Mouse (Mus musculus): ENCODE data around the gene Fhit. TPM values are rescaled to one million over a fixed set of nuclear protein-coding genes. Genes with fewer than 3 reads are reported as not detected.

Gene Fhit
- polyA plus RNA-seq, 1 experiment from 2014 or later: 7.9 TPM

GRCm38 (mm10) chr14:9555807-9556206, 1606.0 kb downstream of the Fhit start:
- ATAC-seq (ENCODE audit: low read depth): no peak
- Histone ChIP-seq H3K9ac (no peak overlapping the region), H3K4me1 (replicated peaks) (peaks cover 12% of the 10 kb centered on the region), H3K4me3 (no peak overlapping the region), H3K27ac (replicated peaks) (no peak overlapping the region), H3K36me3 (no peaks in the 10 kb centered on the region), H3K9me3 (no peaks in the 10 kb centered on the region), H3K4me2 (no peak overlapping the region), H3K27me3 (no peaks in the 10 kb centered on the region)
- 63% methylated on average over 6 of the region's 6 CpGs for WGBS

- Histone ChIP-seq H3K4me2 (no peak overlapping the region), H3K27ac (replicated peaks) (no peak overlapping the region), H3K36me3 (no peaks in the 10 kb centered on the region), H3K9ac (no peak overlapping the region), H3K9me3 (no peaks in the 10 kb centered on the region), H3K4me3 (no peak overlapping the region), H3K27me3 (no peaks in the 10 kb centered on the region), H3K4me1 (replicated peaks) (peaks cover 12% of the 10 kb centered on the region)
- ATAC-seq (ENCODE audit: low read depth): no peak
These were observed 1609.7 kb downstream of the Fhit start for GRCm38 (mm10) chr14:9552149-9552548.

- H3K27ac ChIP-seq (replicated peaks): no peak overlapping the region
- no peaks in the 10 kb centered on the region for H3K4me1 ChIP-seq (replicated peaks)
- H3K4me2 ChIP-seq: no peak overlapping the region
- H3K27me3 ChIP-seq: no peaks in the 10 kb centered on the region
- WGBS: 63% methylated on average over 1 of the region's 1 CpGs
- ATAC-seq (ENCODE audit: low read depth): no peak
- no peak overlapping the region for H3K9ac ChIP-seq
- H3K4me3 ChIP-seq: no peak overlapping the region
- H3K36me3 ChIP-seq: no peaks in the 10 kb centered on the region
- H3K9me3 ChIP-seq: no peaks in the 10 kb centered on the region
These were observed 1613.9 kb downstream of the Fhit start for GRCm38 (mm10) chr14:9547952-9548351.

GRCm38 (mm10) chr14:9544364-9544763, 1617.5 kb downstream of the Fhit start:
- H3K4me1 ChIP-seq (replicated peaks): no peaks in the 10 kb centered on the region
- H3K36me3 ChIP-seq: no peaks in the 10 kb centered on the region
- H3K9ac ChIP-seq: no peak overlapping the region
- no peak for ATAC-seq (ENCODE audit: low read depth)
- H3K27me3 ChIP-seq: no peaks in the 10 kb centered on the region
- no peaks in the 10 kb centered on the region for H3K9me3 ChIP-seq
- H3K4me3 ChIP-seq: no peak overlapping the region
- WGBS: 78% methylated on average over 3 of the region's 3 CpGs
- no peak overlapping the region for H3K4me2 ChIP-seq
- no peak overlapping the region for H3K27ac ChIP-seq (replicated peaks)

- Histone ChIP-seq H3K4me2 (no peak overlapping the region), H3K4me3 (no peak overlapping the region), H3K9ac (no peak overlapping the region), H3K9me3 (no peaks in the 10 kb centered on the region), H3K27ac (replicated peaks) (no peak overlapping the region), H3K36me3 (no peaks in the 10 kb centered on the region), H3K27me3 (no peaks in the 10 kb centered on the region), H3K4me1 (replicated peaks) (no peaks in the 10 kb centered on the region)
- 46% methylated on average over 6 of the region's 6 CpGs for WGBS
- no peak for ATAC-seq (ENCODE audit: low read depth)
These were observed 1626.3 kb downstream of the Fhit start for GRCm38 (mm10) chr14:9535491-9535890.

GRCm38 (mm10) chr14:9529247-9529646, 1632.6 kb downstream of the Fhit start:
- no peak overlapping the region for H3K4me2 ChIP-seq

GRCm38 (mm10) chr14:9526136-9526535, 1635.7 kb downstream of the Fhit start:
- Histone ChIP-seq H3K27me3 (no peaks in the 10 kb centered on the region), H3K36me3 (no peaks in the 10 kb centered on the region), H3K9me3 (no peaks in the 10 kb centered on the region), H3K4me3 (no peak overlapping the region), H3K9ac (no peak overlapping the region), H3K27ac (replicated peaks) (no peak overlapping the region), H3K4me2 (no peak overlapping the region), H3K4me1 (replicated peaks) (no peaks in the 10 kb centered on the region)
- WGBS: 92% methylated on average over 3 of the region's 3 CpGs
- ATAC-seq (ENCODE audit: low read depth): no peak

More at GRCm38 (mm10) chr14:9529247-9529646, 1632.6 kb downstream of the Fhit start:
- no peak for ATAC-seq (ENCODE audit: low read depth)
- H3K36me3 ChIP-seq: no peaks in the 10 kb centered on the region
- no peaks in the 10 kb centered on the region for H3K9me3 ChIP-seq
- no peak overlapping the region for H3K4me3 ChIP-seq
- no peak overlapping the region for H3K9ac ChIP-seq
- WGBS: 90% methylated on average over 4 of the region's 4 CpGs
- H3K4me1 ChIP-seq (replicated peaks): no peaks in the 10 kb centered on the region
- H3K27me3 ChIP-seq: no peaks in the 10 kb centered on the region
- H3K27ac ChIP-seq (replicated peaks): no peak overlapping the region

- no peak for ATAC-seq (ENCODE audit: low read depth)
- no peaks in the 10 kb centered on the region for H3K9me3 ChIP-seq
- 78% methylated on average over 2 of the region's 2 CpGs for WGBS
- H3K36me3 ChIP-seq: no peaks in the 10 kb centered on the region
- H3K4me2 ChIP-seq: no peak overlapping the region
- no peaks in the 10 kb centered on the region for H3K27me3 ChIP-seq
- no peak overlapping the region for H3K27ac ChIP-seq (replicated peaks)
- H3K4me3 ChIP-seq: no peak overlapping the region
- H3K9ac ChIP-seq: no peak overlapping the region
- H3K4me1 ChIP-seq (replicated peaks): no peaks in the 10 kb centered on the region
These were observed 1644.2 kb downstream of the Fhit start for GRCm38 (mm10) chr14:9517651-9518050.

- WGBS: 80% methylated on average over 1 of the region's 1 CpGs
These were observed 1652.2 kb downstream of the Fhit start for GRCm38 (mm10) chr14:9509678-9510077.

More at GRCm38 (mm10) chr14:9509678-9510077, 1652.2 kb downstream of the Fhit start:
- no peaks in the 10 kb centered on the region for H3K9me3 ChIP-seq
- H3K36me3 ChIP-seq: no peaks in the 10 kb centered on the region
- no peaks in the 10 kb centered on the region for H3K4me1 ChIP-seq (replicated peaks)
- H3K4me2 ChIP-seq: no peak overlapping the region
- H3K9ac ChIP-seq: no peak overlapping the region
- H3K4me3 ChIP-seq: no peak overlapping the region
- ATAC-seq (ENCODE audit: low read depth): no peak
- no peak overlapping the region for H3K27ac ChIP-seq (replicated peaks)
- H3K27me3 ChIP-seq: no peaks in the 10 kb centered on the region

Other genes with a start within 250 kb of the Fhit start
- gene Gm3839, start 194.7 kb upstream of the Fhit start, polyA plus RNA-seq (2015; fragmentation: Nextera tagmentation; extraction: Ambion mirVana): 1.0 and 1.2 TPM in 2 replicates

All from neural tube, embryonic 13.5 days (tissue).